Mouse (Mus musculus) lung, embryonic 14.5 days (tissue): ENCODE results near the gene Ccdc84. TPM values are rescaled to one million over a fixed set of nuclear protein-coding genes. Genes with fewer than 3 reads are reported as not detected.
A peak's percentile ranks its signal among the peaks of the same experiment; 100 is the strongest.
"Not testable (repeated sequence)": the region's sequence is repeated elsewhere in the genome, so short reads cannot be mapped to it uniquely, and the experiment has no call there.

ENCODE experiments used
- ATAC-seq: fragments of 200-750 bp; cut with Nextera tagmentation; 2 replicates; pipeline ENCODE4 v1.8.0; 2017; ENCODE audit warnings: mild to moderate bottlenecking, moderate TSS enrichment, moderate library complexity; ENCODE audit not compliant: insufficient read depth
- DNase-seq: peaks from one replicate; pipeline ENCODE4 v3.0.0-alpha.2; 2015
- H3K27ac ChIP-seq: fragments of 300-500 bp; sonication (generic); 2 replicates; pipeline ENCODE4 v1.5.1; 2014; ENCODE audit warnings: low read depth, mild to moderate bottlenecking, moderate library complexity
- H3K27me3 ChIP-seq: fragments of 300-500 bp; sonication (generic); 2 replicates; pipeline ENCODE4 v1.6.1; 2014; ENCODE audit warnings: low read length, control low read depth; ENCODE audit not compliant: insufficient read depth
- H3K36me3 ChIP-seq: fragments of 300-500 bp; sonication (generic); 2 replicates; pipeline ENCODE4 v1.6.1; 2014; ENCODE audit warnings: control low read depth; ENCODE audit not compliant: insufficient read depth
- H3K4me1 ChIP-seq: fragments of 300-500 bp; sonication (generic); 2 replicates; pipeline ENCODE4 v1.6.1; 2014; ENCODE audit warnings: antibody characterized with exemption, control low read depth; ENCODE audit not compliant: insufficient read depth
- H3K4me2 ChIP-seq: fragments of 300-500 bp; sonication (generic); 2 replicates; pipeline ENCODE4 v1.6.1; 2014; ENCODE audit warnings: mild to moderate bottlenecking
- H3K4me3 ChIP-seq: fragments of 300-500 bp; sonication (generic); 2 replicates; pipeline ENCODE4 v1.5.1; 2014; ENCODE audit warnings: low read depth, low read length
- H3K9ac ChIP-seq: fragments of 300-500 bp; sonication (generic); 2 replicates; pipeline ENCODE4 v1.6.1; 2014
- H3K9me3 ChIP-seq: fragments of 300-500 bp; sonication (generic); 2 replicates; pipeline ENCODE4 v1.6.1; 2016; ENCODE audit warnings: low read depth, low read length, control low read depth
- CTCF ChIP-seq: IDR thresholded peaks from 2 replicates; pipeline ENCODE4 v1.5.1; 2016; ENCODE audit warnings: antibody characterized with exemption, low read depth
- WGBS: fragments of 180-500 bp; shearing (Covaris S2); extraction: QIAGEN DNeasy Blood & Tissue Kit; methylation state at CpG from one replicate; pipeline ENCODE4 v1.1.7; 2014; 5-methylcytosine and 5-hydroxymethylcytosine counted together
- polyA plus RNA-seq: library from polyadenylated mRNA; unstranded; fragments of >200 nt; fragmentation: Nextera tagmentation; extraction: Ambion mirVana; gene quantifications from 2 replicates; pipeline ENCODE4 v1.2.1, GENCODE M21; 2014

Gene Ccdc84
- polyA plus RNA-seq, 1 experiment from 2014 or later, result 27.7 TPM

DNA sequence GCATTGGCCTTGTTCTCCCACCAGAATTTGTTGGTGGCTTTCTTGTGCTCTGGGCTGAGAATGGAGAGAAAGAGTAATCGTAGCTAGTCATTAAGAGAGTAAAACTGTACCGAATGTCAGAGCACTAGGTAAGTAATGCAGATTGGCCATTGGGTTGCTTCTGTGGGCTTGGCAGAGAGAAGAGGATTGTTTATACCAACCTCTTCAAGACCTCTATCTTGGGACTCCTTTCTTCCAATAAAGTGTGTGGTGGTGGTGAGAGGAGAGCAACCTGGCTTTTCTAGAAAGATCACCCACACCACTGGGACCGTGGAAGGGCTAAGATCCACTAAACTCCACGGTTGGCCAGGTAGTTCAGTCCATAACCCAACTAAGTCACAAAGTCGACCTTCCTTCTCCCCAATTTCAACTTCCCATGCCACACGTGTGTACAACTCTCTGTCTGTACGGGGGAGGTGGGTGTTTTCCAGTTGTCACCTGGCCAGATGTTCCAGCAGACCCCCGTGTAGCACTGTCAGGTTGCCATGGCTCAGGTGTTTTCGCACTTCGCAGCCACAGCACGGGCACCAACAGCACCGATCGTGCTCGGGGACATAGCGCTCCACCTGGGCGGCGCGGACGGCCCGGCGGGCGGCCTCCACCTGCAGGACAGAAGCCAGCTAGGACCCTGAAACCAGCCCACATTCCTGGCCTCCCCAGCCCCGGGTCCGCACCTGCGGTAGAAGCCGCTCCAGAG lies 1.0 kb downstream of the Ccdc84 start:
- peak overlapping the region; percentile 73; the same call in 1 of the 2 replicates for H3K27ac ChIP-seq
- H3K4me1 ChIP-seq, result peaks cover 7% of the 10 kb centered on the region; the same call in 1 of the 2 replicates
- TF ChIP-seq CTCF, result no peak
- peak overlapping the region; percentile 77 for H3K9ac ChIP-seq
- H3K27me3 ChIP-seq, result no peaks in the 10 kb centered on the region
- no peaks in the 10 kb centered on the region for H3K9me3 ChIP-seq
- peaks cover 24% of the 10 kb centered on the region for H3K36me3 ChIP-seq
- no peak for DNase-seq
- peak overlapping the region; percentile 93 for H3K4me2 ChIP-seq
- peak overlapping the region; percentile 79 for H3K4me3 ChIP-seq
- ATAC-seq, result peak; percentile 67; the same call in 1 of the 2 replicates
- WGBS, result 7% methylated on average over 26 of the region's 26 CpGs

- no peak for ATAC-seq
- WGBS, result 68% methylated on average over 2 of the region's 2 CpGs
These were observed 5.6 kb downstream of the Ccdc84 start for GRCm38 (mm10) chr9:44412781-44413180.

GRCm38 (mm10) chr9:44412306-44412705 lies 6.1 kb downstream of the Ccdc84 start:
- Histone ChIP-seq H3K27ac (no peak overlapping the region), H3K4me2 (no peak overlapping the region), H3K4me1 (peaks cover 4% of the 10 kb centered on the region; the same call in 1 of the 2 replicates), H3K9ac (no peak overlapping the region), H3K4me3 (no peak overlapping the region), H3K27me3 (no peaks in the 10 kb centered on the region), H3K9me3 (no peaks in the 10 kb centered on the region), H3K36me3 (peaks cover 62% of the 10 kb centered on the region)
- DNase-seq, result no peak
- WGBS, result 70% methylated on average over 4 of the region's 4 CpGs
- no peak for ATAC-seq
- TF ChIP-seq CTCF, result no peak

More at GRCm38 (mm10) chr9:44412781-44413180, 5.6 kb downstream of the Ccdc84 start:
- Histone ChIP-seq H3K36me3 (peaks cover 62% of the 10 kb centered on the region), H3K27me3 (no peaks in the 10 kb centered on the region), H3K4me3 (no peak overlapping the region), H3K4me1 (peaks cover 4% of the 10 kb centered on the region; the same call in 1 of the 2 replicates), H3K9me3 (no peaks in the 10 kb centered on the region), H3K4me2 (no peak overlapping the region), H3K27ac (no peak overlapping the region), H3K9ac (no peak overlapping the region)
- no peak for DNase-seq
- no peak for TF ChIP-seq CTCF

GRCm38 (mm10) chr9:44411601-44412130 lies 6.7 kb downstream of the Ccdc84 start:
- no peaks in the 10 kb centered on the region for H3K9me3 ChIP-seq
- no peak for ATAC-seq
- no peak overlapping the region for H3K4me3 ChIP-seq
- peaks cover 62% of the 10 kb centered on the region for H3K36me3 ChIP-seq
- no peak overlapping the region for H3K27ac ChIP-seq
- H3K4me1 ChIP-seq, result no peaks in the 10 kb centered on the region
- H3K4me2 ChIP-seq, result no peak overlapping the region
- no peak for TF ChIP-seq CTCF
- DNase-seq, result no peak
- no peaks in the 10 kb centered on the region for H3K27me3 ChIP-seq
- WGBS, result 76% methylated on average over 1 of the region's 1 CpGs
- no peak overlapping the region for H3K9ac ChIP-seq

GRCm38 (mm10) chr9:44410647-44411336 lies 7.6 kb downstream of the Ccdc84 start:
- Histone ChIP-seq H3K9ac (no peak overlapping the region), H3K27ac (no peak overlapping the region), H3K27me3 (no peaks in the 10 kb centered on the region), H3K4me2 (no peak overlapping the region), H3K4me3 (no peak overlapping the region), H3K4me1 (no peaks in the 10 kb centered on the region), H3K9me3 (no peaks in the 10 kb centered on the region), H3K36me3 (peaks cover 62% of the 10 kb centered on the region)
- 79% methylated on average over 2 of the region's 2 CpGs for WGBS
- no peak for TF ChIP-seq CTCF
- no peak for DNase-seq
- ATAC-seq, result no peak

GRCm38 (mm10) chr9:44408693-44409092 lies 9.7 kb downstream of the Ccdc84 start:
- Histone ChIP-seq H3K4me3 (peak overlapping the region; percentile 84), H3K4me2 (peak overlapping the region; percentile 82), H3K9ac (peak overlapping the region; percentile 91; the same call in 1 of the 2 replicates), H3K36me3 (peaks cover 70% of the 10 kb centered on the region)
- 78% methylated on average over 9 of the region's 9 CpGs for WGBS
- not testable (repeated sequence) for H3K27me3 ChIP-seq, H3K9me3 ChIP-seq, H3K27ac ChIP-seq, DNase-seq, H3K4me1 ChIP-seq, ATAC-seq

DNA sequence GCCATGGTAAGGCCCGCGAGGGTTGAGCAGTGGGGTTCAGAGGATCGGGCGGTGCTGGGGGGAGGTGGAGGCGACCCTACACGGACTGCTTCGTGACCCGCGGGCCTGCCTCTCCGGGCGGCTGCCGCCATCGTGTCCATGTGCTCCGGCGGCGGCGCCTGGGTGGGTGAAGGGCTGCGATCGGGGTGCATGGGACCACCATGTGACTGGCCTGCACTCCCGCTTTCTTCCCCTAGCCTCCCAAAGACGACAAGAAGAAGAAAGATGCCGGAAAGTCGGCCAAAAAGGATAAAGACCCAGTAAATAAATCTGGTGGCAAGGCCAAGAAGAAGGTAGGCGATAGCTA lies 10.6 kb downstream of the Ccdc84 start:
- Histone ChIP-seq H3K36me3 (peaks cover 70% of the 10 kb centered on the region), H3K9me3 (no peaks in the 10 kb centered on the region), H3K27me3 (no peaks in the 10 kb centered on the region), H3K4me1 (no peaks in the 10 kb centered on the region), H3K9ac (peak overlapping the region; percentile 91), H3K27ac (peak overlapping the region; percentile 94), H3K4me2 (peak overlapping the region; percentile 82), H3K4me3 (peak overlapping the region; percentile 84)
- no peak for DNase-seq
- TF ChIP-seq CTCF, result no peak
- 0% methylated on average over 24 of the region's 24 CpGs for WGBS
- ATAC-seq, result no peak
